Mouse (Mus musculus) spleen, adult 2 months (tissue): Measurements from ENCODE around the gene Olfr385. TPM values are rescaled to one million over a fixed set of nuclear protein-coding genes. Genes with fewer than 3 reads are reported as not detected.
"Not testable (repeated sequence)": the region's sequence is repeated elsewhere in the genome, so short reads cannot be mapped to it uniquely, and the experiment has no call there.

Experiments used
- DNase-seq, 2 experiments: peaks; one replicate each; pipeline versions ENCODE4 v3.0.0 to v3.0.0-alpha.2; 2012 to 2021; ENCODE audit warnings: low spot score in 2 of 2, low read depth in 1 of 2
- H3K27ac ChIP-seq: fragments of 200-500 bp; 2 replicates; pipeline ENCODE4 v1.5.1; 2012; ENCODE audit warnings: low read length, inconsistent platforms; ENCODE audit not compliant: insufficient read depth
- H3K27me3 ChIP-seq: fragments of 200-500 bp; 2 replicates; pipeline ENCODE4 v1.6.1; 2012; ENCODE audit warnings: mild to moderate bottlenecking, moderate library complexity, low read length, inconsistent platforms; ENCODE audit not compliant: control insufficient read depth, insufficient read depth
- H3K36me3 ChIP-seq: fragments of 200-500 bp; 2 replicates; pipeline ENCODE4 v1.6.1; 2012; ENCODE audit warnings: mild to moderate bottlenecking, low read length, inconsistent platforms; ENCODE audit not compliant: control insufficient read depth, insufficient read depth
- H3K4me1 ChIP-seq: fragments of 200-500 bp; 2 replicates; pipeline ENCODE4 v1.6.1; 2011; ENCODE audit warnings: inconsistent platforms; ENCODE audit not compliant: control insufficient read depth, insufficient read depth, insufficient read length
- H3K4me3 ChIP-seq: fragments of 200-500 bp; 2 replicates; pipeline ENCODE4 v1.5.1; 2011; ENCODE audit warnings: mild to moderate bottlenecking, inconsistent platforms; ENCODE audit not compliant: insufficient read depth, insufficient read length; ENCODE audit errors: extremely low read depth
- CTCF ChIP-seq: fragments of 200-500 bp; IDR thresholded peaks from 2 replicates; pipeline ENCODE4 v1.5.1; 2011; ENCODE audit warnings: mild to moderate bottlenecking, inconsistent platforms; ENCODE audit not compliant: insufficient read depth, insufficient read length, insufficient replicate concordance; ENCODE audit errors: extremely low read depth
- POLR2A ChIP-seq: fragments of 200-500 bp; IDR thresholded peaks from 2 replicates; pipeline ENCODE4 v1.6.1; 2011; ENCODE audit warnings: low read depth, low read length, inconsistent platforms
- WGBS: fragments of 180-500 bp; shearing (Covaris S2); methylation state at CpG from one replicate; pipeline ENCODE4 v1.1.7; 2018; 5-methylcytosine and 5-hydroxymethylcytosine counted together
- polyA plus RNA-seq: library from polyadenylated mRNA; depleted of rRNA; stranded (reverse); fragments of >200 nt; gene quantifications from 2 replicates; pipeline ENCODE4 v1.2.3, GENCODE M21; 2012; rRNA removed

Olfr385 gene
- polyA plus RNA-seq: not detected in 2 replicates

DNA sequence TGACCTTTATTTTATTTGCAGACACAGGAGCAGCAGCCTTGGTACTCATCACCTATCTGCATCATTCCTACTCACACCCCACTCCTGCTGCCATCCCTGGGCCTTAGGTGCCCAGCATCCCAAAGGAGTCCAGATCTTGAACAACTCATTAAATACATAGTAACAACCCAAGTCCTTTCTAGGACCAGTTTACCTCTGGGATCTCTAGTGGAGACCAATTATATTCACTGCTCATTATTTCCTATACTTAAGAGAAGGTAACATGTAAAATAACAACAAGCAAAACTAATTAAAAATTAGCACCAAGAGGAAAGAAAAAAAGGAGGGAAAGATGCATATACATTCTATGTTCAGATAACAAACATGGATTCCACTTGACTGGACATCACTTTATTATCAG lies at the start of gene Olfr385:
Olfr385 (minus strand) TSS at position 101 of the 400 bp plus-strand sequence.
- no peaks in the 10 kb centered on the region for H3K27me3 ChIP-seq
- DNase-seq: no peak
- TF ChIP-seq POLR2A (no peak), CTCF (no peak)
- H3K36me3 ChIP-seq: no peaks in the 10 kb centered on the region
- no peaks in the 10 kb centered on the region for H3K4me1 ChIP-seq
- no peak within 1 kb of the TSS for H3K27ac ChIP-seq
- H3K4me3 ChIP-seq: no peak within 1 kb of the TSS

GRCm38 (mm10) chr11:73598294-73598693 lies 5.5 kb upstream of the Olfr385 start, which contains the start of gene Olfr384:
Olfr384 (plus strand) TSS chr11:73598594.
- no peak for DNase-seq
- Histone ChIP-seq H3K4me1 (no peaks in the 10 kb centered on the region), H3K27ac (no peak within 1 kb of the TSS), H3K4me3 (no peak within 1 kb of the TSS), H3K27me3 (no peaks in the 10 kb centered on the region), H3K36me3 (no peaks in the 10 kb centered on the region)
- TF ChIP-seq POLR2A (no peak), CTCF (no peak)

DNA sequence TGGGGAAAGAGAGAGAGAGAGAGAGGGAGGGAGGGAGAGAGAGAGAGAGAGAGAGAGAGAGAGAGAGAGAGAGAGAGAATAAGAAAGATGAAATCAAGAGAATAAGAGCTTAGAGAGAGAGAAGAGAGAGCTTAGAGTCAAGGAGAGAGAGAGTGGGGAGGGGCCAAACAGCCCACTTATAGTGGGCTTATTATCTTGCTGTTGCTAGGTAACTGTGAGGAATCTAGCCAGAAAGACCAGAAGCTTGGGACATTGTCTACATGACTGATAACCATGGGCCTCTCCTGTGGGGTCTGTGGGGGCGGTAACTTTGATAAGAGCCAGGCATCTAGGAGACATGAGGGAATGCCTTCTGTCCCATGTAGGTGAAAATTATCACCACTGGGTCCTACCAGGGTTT lies 9.6 kb downstream of the Olfr385 start:
- H3K27ac ChIP-seq, H3K4me3 ChIP-seq, H3K27me3 ChIP-seq, H3K36me3 ChIP-seq, H3K4me1 ChIP-seq, DNase-seq: not testable (repeated sequence)
- 89% methylated on average over 1 of the region's 1 CpGs for WGBS

GRCm38 (mm10) chr11:73579871-73580270 lies 12.9 kb downstream of the Olfr385 start:
- no peak for TF ChIP-seq POLR2A
- no peak for TF ChIP-seq CTCF
- no peak for DNase-seq
- Histone ChIP-seq H3K4me1 (no peaks in the 10 kb centered on the region), H3K27ac (no peak overlapping the region), H3K27me3 (no peaks in the 10 kb centered on the region), H3K4me3 (no peak overlapping the region), H3K36me3 (no peaks in the 10 kb centered on the region)

Other genes with a start within 250 kb of the Olfr385 start
- gene Olfr20, start 242.2 kb downstream of the Olfr385 start, polyA plus RNA-seq: not detected in 2 replicates
- not detected in 2 replicates for gene Olfr376, start 221.8 kb downstream of the Olfr385 start, polyA plus RNA-seq
- gene Olfr1, start 193.4 kb downstream of the Olfr385 start, polyA plus RNA-seq: not detected in 2 replicates
- gene Olfr378, start 164.5 kb downstream of the Olfr385 start, polyA plus RNA-seq: not detected in 2 replicates
- gene Olfr380, start 135.5 kb downstream of the Olfr385 start, polyA plus RNA-seq: not detected in 2 replicates
- not detected in 2 replicates for gene Olfr381, start 101.4 kb downstream of the Olfr385 start, polyA plus RNA-seq
- not detected in 2 replicates for gene Olfr382, start 75.8 kb downstream of the Olfr385 start, polyA plus RNA-seq
- not detected in 2 replicates for gene Olfr384, start 5.6 kb upstream of the Olfr385 start, polyA plus RNA-seq
- not detected in 2 replicates for gene Zfp735, start 95.8 kb upstream of the Olfr385 start, polyA plus RNA-seq
- not detected in 2 replicates for gene Olfr389, start 187.7 kb upstream of the Olfr385 start, polyA plus RNA-seq
- not detected in 2 replicates for gene Olfr390, start 190.0 kb upstream of the Olfr385 start, polyA plus RNA-seq
- gene Olfr391-ps, start 210.0 kb upstream of the Olfr385 start, polyA plus RNA-seq: not detected in 2 replicates
- not detected in 2 replicates for gene Olfr392, start 224.0 kb upstream of the Olfr385 start, polyA plus RNA-seq